Mouse (Mus musculus): ENCODE measurements around the gene Pak1ip1. TPM values are rescaled to one million over a fixed set of nuclear protein-coding genes. Genes with fewer than 3 reads are reported as not detected.
"Not testable (repeated sequence)": the region's sequence is repeated elsewhere in the genome, so short reads cannot be mapped to it uniquely, and the experiment has no call there.

The Pak1ip1 gene
- polyA plus RNA-seq, 1 experiment from 2014 or later, result 92.0 TPM

DNA sequence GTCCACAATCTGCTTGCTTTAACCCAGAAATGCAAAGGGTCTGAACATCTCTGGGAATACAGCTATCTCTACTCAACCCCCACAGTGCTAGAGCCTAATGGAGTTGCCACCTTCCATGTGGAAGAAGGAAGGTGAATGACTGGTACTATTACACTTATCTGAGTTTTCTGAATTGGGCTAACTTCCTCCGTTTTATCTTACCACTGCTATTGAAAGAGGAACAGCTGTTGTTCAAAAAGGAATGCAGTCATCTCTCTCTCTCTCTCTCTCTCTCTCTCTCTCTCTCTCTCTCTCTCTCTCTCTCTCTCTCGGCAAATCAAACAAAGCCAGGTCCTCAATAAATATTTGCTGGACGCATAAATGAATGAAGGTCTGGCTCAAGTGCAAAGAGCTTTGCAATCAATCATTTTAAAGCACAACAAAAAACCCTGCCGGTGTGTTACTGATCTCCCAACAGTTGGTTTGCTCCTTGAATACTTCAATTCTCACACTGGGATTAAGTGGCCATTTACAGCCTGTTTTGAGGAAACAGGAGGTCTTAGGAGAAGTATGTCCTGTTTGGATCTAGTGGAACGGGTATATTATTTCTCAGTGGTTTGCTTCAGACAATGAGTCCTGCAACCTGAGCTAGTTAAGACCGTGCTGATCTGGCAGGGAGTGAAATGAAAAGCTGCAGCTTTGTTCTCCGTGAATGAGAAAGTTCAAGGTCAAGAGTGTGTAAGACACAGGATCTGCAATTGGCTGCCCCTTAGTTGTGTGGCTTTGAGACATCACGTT, 6.1 kb upstream of the Pak1ip1 start:
- no peak overlapping the region for H3K4me3 ChIP-seq (ENCODE audit: low read depth, low read length)
- H3K4me2 ChIP-seq (ENCODE audit: low read depth, low read length, severe bottlenecking), result peak overlapping the region; percentile 18; the same call in 1 of the 2 replicates
- no peaks in the 10 kb centered on the region for H3K9me3 ChIP-seq (ENCODE audit: control insufficient read depth, low read length)
- peaks cover 2% of the 10 kb centered on the region; the same call in 1 of the 2 replicates for H3K27me3 ChIP-seq (ENCODE audit: control insufficient read depth, insufficient read depth, low read length)
- H3K4me1 ChIP-seq (replicated peaks; ENCODE audit: control insufficient read depth, insufficient read depth, low read length), result peaks cover 4% of the 10 kb centered on the region; the same call in 1 of the 2 replicates
- H3K36me3 ChIP-seq (ENCODE audit: control insufficient read depth, insufficient read depth, low read length), result no peaks in the 10 kb centered on the region
- DNase-seq (ENCODE audit: low spot score), result no peak
- H3K27ac ChIP-seq (ENCODE audit: low read depth, low read length), result peak overlapping the region; percentile 46; the same call in 1 of the 2 replicates
- H3K9ac ChIP-seq (ENCODE audit: low read length), result no peak overlapping the region
- peak; percentile 82 for ATAC-seq (replicated peaks; ENCODE audit: low FRiP score)
- WGBS, result 11% methylated on average over 8 of the region's 8 CpGs

DNA sequence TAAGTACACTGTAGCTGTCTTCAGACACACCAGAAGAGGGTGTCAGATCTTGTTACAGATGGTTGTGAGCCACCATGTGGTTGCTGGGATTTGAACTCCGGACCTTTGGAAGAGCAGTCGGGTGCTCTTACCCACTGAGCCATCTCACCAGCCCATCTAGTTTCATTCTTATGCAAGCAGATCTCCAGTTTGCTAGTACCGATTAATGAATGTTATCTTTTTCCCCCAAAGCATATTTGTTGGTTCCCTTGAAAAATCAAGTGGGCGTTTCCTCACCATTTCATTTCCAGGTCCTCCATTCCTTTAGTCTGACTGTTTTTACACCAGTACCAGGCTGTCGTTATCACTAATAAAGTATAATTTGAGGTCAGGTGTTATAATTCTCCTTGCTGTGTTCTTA, 2.3 kb upstream of the Pak1ip1 start:
- not testable (repeated sequence) for H3K4me1 ChIP-seq (replicated peaks; ENCODE audit: control insufficient read depth, insufficient read depth, low read length); H3K4me3 ChIP-seq (ENCODE audit: low read depth, low read length); DNase-seq (ENCODE audit: low spot score); H3K27ac ChIP-seq (ENCODE audit: low read depth, low read length); H3K27me3 ChIP-seq (ENCODE audit: control insufficient read depth, insufficient read depth, low read length); H3K4me2 ChIP-seq (ENCODE audit: low read depth, low read length, severe bottlenecking); H3K9me3 ChIP-seq (ENCODE audit: control insufficient read depth, low read length); H3K36me3 ChIP-seq (ENCODE audit: control insufficient read depth, insufficient read depth, low read length); ATAC-seq (replicated peaks; ENCODE audit: low FRiP score); H3K9ac ChIP-seq (ENCODE audit: low read length)
- 93% methylated on average over 5 of the region's 5 CpGs for WGBS

- Histone ChIP-seq H3K4me2 (ENCODE audit: low read depth, low read length, severe bottlenecking) (peak overlapping the region; percentile 84), H3K9ac (ENCODE audit: low read length) (peak overlapping the region; percentile 71), H3K4me1 (replicated peaks; ENCODE audit: control insufficient read depth, insufficient read depth, low read length) (peaks cover 6% of the 10 kb centered on the region), H3K9me3 (ENCODE audit: control insufficient read depth, low read length) (no peaks in the 10 kb centered on the region), H3K27ac (ENCODE audit: low read depth, low read length) (peak overlapping the region; percentile 96), H3K4me3 (ENCODE audit: low read depth, low read length) (peak overlapping the region; percentile 93), H3K36me3 (ENCODE audit: control insufficient read depth, insufficient read depth, low read length) (no peaks in the 10 kb centered on the region; the same call in 1 of the 2 replicates), H3K27me3 (ENCODE audit: control insufficient read depth, insufficient read depth, low read length) (no peaks in the 10 kb centered on the region)
- peak; percentile 31 for ATAC-seq (replicated peaks; ENCODE audit: low FRiP score)
- DNase-seq (ENCODE audit: low spot score), result peak; percentile 64
- 1% methylated on average over 25 of the region's 25 CpGs for WGBS
These were observed 490 bp upstream of the Pak1ip1 start for GRCm38 (mm10) chr13:41000140-41000925.

- H3K9me3 ChIP-seq (ENCODE audit: control insufficient read depth, low read length), result no peaks in the 10 kb centered on the region
- no peaks in the 10 kb centered on the region; the same call in 1 of the 2 replicates for H3K36me3 ChIP-seq (ENCODE audit: control insufficient read depth, insufficient read depth, low read length)
- H3K4me3 ChIP-seq (ENCODE audit: low read depth, low read length), result peak overlapping the region; percentile 93
- DNase-seq (ENCODE audit: low spot score) (no peak), ATAC-seq (replicated peaks; ENCODE audit: low FRiP score) (no peak)
- H3K4me2 ChIP-seq (ENCODE audit: low read depth, low read length, severe bottlenecking), result peak overlapping the region; percentile 33; the same call in 1 of the 2 replicates
- no peak overlapping the region for H3K27ac ChIP-seq (ENCODE audit: low read depth, low read length)
- H3K27me3 ChIP-seq (ENCODE audit: control insufficient read depth, insufficient read depth, low read length), result no peaks in the 10 kb centered on the region
- H3K9ac ChIP-seq (ENCODE audit: low read length), result no peak overlapping the region
- peaks cover 6% of the 10 kb centered on the region for H3K4me1 ChIP-seq (replicated peaks; ENCODE audit: control insufficient read depth, insufficient read depth, low read length)
- 78% methylated on average over 5 of the region's 5 CpGs for WGBS
These were observed 1.2 kb downstream of the Pak1ip1 start for GRCm38 (mm10) chr13:41002001-41002400.

DNA sequence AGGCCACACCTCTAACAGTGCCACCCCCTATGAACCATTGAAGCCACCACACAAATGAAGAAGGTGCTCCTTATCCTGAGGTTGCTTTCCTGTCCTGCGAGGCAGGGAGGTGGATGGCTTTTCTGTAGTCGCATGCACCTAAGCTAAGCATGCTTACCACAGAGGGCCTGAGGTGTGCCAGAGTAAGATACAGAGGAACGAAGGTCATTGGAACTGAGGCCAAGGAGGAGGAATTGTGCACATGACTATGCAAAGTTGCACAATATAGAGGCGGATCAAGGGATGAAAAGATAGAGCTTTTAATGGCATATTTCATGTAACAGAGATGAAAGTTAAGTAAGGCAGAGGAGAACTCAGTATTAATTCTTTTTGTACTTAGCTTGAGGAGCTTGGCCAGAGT, 5.4 kb downstream of the Pak1ip1 start:
- Histone ChIP-seq H3K4me3 (ENCODE audit: low read depth, low read length) (no peak overlapping the region), H3K9me3 (ENCODE audit: control insufficient read depth, low read length) (no peaks in the 10 kb centered on the region), H3K9ac (ENCODE audit: low read length) (no peak overlapping the region), H3K27me3 (ENCODE audit: control insufficient read depth, insufficient read depth, low read length) (no peaks in the 10 kb centered on the region), H3K27ac (ENCODE audit: low read depth, low read length) (no peak overlapping the region), H3K4me2 (ENCODE audit: low read depth, low read length, severe bottlenecking) (no peak overlapping the region), H3K4me1 (replicated peaks; ENCODE audit: control insufficient read depth, insufficient read depth, low read length) (peaks cover 6% of the 10 kb centered on the region), H3K36me3 (ENCODE audit: control insufficient read depth, insufficient read depth, low read length) (peaks cover 3% of the 10 kb centered on the region)
- ATAC-seq (replicated peaks; ENCODE audit: low FRiP score) (no peak), DNase-seq (ENCODE audit: low spot score) (no peak)
- 96% methylated on average over 4 of the region's 4 CpGs for WGBS

DNA sequence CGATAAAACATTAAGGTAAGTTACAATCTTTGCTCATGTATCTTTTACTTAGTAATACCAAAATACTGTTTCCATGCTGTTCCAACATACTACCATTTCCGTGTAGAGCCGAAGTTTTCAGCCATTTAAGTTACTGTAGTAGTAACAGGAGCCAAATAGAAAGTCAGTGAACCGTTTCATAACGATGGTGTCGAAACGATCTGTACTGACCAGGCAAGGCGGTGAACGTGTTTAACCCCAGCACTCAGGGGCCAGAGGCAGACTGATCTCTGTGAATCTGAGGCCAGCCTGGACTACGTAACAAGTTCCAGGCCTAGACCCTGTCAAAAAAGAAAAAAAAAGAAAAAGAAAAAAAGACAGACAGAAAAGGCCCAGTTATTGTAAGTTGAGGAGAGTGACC, 7.4 kb downstream of the Pak1ip1 start:
- 92% methylated on average over 10 of the region's 10 CpGs for WGBS
- Histone ChIP-seq H3K4me2 (ENCODE audit: low read depth, low read length, severe bottlenecking) (no peak overlapping the region), H3K9ac (ENCODE audit: low read length) (no peak overlapping the region), H3K27me3 (ENCODE audit: control insufficient read depth, insufficient read depth, low read length) (no peaks in the 10 kb centered on the region), H3K4me1 (replicated peaks; ENCODE audit: control insufficient read depth, insufficient read depth, low read length) (no peaks in the 10 kb centered on the region), H3K27ac (ENCODE audit: low read depth, low read length) (no peak overlapping the region), H3K4me3 (ENCODE audit: low read depth, low read length) (no peak overlapping the region), H3K36me3 (ENCODE audit: control insufficient read depth, insufficient read depth, low read length) (peaks cover 6% of the 10 kb centered on the region), H3K9me3 (ENCODE audit: control insufficient read depth, low read length) (no peaks in the 10 kb centered on the region)
- ATAC-seq (replicated peaks; ENCODE audit: low FRiP score), result no peak
- DNase-seq (ENCODE audit: low spot score), result no peak

- no peak overlapping the region for H3K9ac ChIP-seq (ENCODE audit: low read length)
- DNase-seq (ENCODE audit: low spot score), result no peak
- no peak for ATAC-seq (replicated peaks; ENCODE audit: low FRiP score)
- H3K27me3 ChIP-seq (ENCODE audit: control insufficient read depth, insufficient read depth, low read length), result no peaks in the 10 kb centered on the region
- H3K4me1 ChIP-seq (replicated peaks; ENCODE audit: control insufficient read depth, insufficient read depth, low read length), result no peaks in the 10 kb centered on the region
- peaks cover 6% of the 10 kb centered on the region for H3K36me3 ChIP-seq (ENCODE audit: control insufficient read depth, insufficient read depth, low read length)
- WGBS, result 86% methylated on average over 8 of the region's 8 CpGs
- no peak overlapping the region for H3K4me2 ChIP-seq (ENCODE audit: low read depth, low read length, severe bottlenecking)
- no peak overlapping the region for H3K4me3 ChIP-seq (ENCODE audit: low read depth, low read length)
- H3K27ac ChIP-seq (ENCODE audit: low read depth, low read length), result no peak overlapping the region
- H3K9me3 ChIP-seq (ENCODE audit: control insufficient read depth, low read length), result no peaks in the 10 kb centered on the region
These were observed 8.1 kb downstream of the Pak1ip1 start for GRCm38 (mm10) chr13:41008946-41009345.

DNA sequence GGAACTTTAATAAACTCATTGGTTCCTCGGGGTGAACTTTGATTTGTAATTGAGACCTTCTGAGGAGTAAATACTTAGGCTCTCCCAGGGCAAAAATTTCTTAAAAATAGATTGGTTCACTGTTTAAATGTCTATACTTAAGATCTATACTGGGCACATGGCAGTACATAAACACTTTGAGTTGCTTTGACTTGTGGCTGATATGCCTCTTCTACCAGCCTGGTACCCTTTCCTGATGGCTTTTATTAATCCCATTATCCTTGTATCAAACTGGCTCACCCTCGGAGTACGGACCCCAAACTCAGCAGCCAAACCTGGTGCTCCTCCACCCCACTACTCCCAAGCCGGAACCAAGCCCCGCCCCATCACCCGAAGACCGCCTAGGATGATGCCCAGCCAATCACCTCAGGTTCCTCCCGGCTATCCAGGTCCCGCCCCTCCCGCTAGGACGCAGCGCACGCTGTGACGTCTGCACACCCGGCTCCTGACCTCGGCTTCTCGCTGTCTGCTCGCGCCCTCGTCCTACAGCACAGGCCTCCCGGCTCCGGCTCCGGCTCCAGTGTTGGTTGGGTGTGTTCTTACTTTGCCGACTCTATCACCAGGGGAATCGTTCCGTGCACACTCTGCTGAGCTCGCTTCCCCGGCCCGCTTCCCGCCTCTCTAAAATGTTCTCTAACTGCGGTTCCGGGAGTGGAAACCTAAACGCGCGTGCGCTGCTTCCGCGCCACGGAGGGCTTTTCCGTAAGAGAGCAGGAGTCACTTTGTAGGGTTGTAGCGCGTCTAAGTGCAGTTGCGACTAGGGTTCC, 15.2 kb downstream of the Pak1ip1 start, which contains the start of gene Tmem14c:
Gene Tmem14c, plus strand, starts transcription at position 464 of the 806 bp plus-strand sequence.
- Histone ChIP-seq H3K4me2 (ENCODE audit: low read depth, low read length, severe bottlenecking) (peak within 1 kb of the TSS; percentile 81), H3K27ac (ENCODE audit: low read depth, low read length) (peak within 1 kb of the TSS; percentile 59; the same call in 1 of the 2 replicates), H3K9me3 (ENCODE audit: control insufficient read depth, low read length) (no peaks in the 10 kb centered on the region), H3K9ac (ENCODE audit: low read length) (peak within 1 kb of the TSS; percentile 81), H3K36me3 (ENCODE audit: control insufficient read depth, insufficient read depth, low read length) (peaks cover 4% of the 10 kb centered on the region; the same call in 1 of the 2 replicates), H3K4me1 (replicated peaks; ENCODE audit: control insufficient read depth, insufficient read depth, low read length) (peaks cover 5% of the 10 kb centered on the region; the same call in 1 of the 2 replicates), H3K4me3 (ENCODE audit: low read depth, low read length) (peak within 1 kb of the TSS; percentile 63), H3K27me3 (ENCODE audit: control insufficient read depth, insufficient read depth, low read length) (no peaks in the 10 kb centered on the region)
- DNase-seq (ENCODE audit: low spot score), result peak; percentile 95
- WGBS, result 1% methylated on average over 43 of the region's 43 CpGs
- peak; percentile 98 for ATAC-seq (replicated peaks; ENCODE audit: low FRiP score)

Data from forebrain, embryonic 11.5 days (tissue).